Mouse (Mus musculus): ENCODE data around the gene Fstl3.

DNA sequence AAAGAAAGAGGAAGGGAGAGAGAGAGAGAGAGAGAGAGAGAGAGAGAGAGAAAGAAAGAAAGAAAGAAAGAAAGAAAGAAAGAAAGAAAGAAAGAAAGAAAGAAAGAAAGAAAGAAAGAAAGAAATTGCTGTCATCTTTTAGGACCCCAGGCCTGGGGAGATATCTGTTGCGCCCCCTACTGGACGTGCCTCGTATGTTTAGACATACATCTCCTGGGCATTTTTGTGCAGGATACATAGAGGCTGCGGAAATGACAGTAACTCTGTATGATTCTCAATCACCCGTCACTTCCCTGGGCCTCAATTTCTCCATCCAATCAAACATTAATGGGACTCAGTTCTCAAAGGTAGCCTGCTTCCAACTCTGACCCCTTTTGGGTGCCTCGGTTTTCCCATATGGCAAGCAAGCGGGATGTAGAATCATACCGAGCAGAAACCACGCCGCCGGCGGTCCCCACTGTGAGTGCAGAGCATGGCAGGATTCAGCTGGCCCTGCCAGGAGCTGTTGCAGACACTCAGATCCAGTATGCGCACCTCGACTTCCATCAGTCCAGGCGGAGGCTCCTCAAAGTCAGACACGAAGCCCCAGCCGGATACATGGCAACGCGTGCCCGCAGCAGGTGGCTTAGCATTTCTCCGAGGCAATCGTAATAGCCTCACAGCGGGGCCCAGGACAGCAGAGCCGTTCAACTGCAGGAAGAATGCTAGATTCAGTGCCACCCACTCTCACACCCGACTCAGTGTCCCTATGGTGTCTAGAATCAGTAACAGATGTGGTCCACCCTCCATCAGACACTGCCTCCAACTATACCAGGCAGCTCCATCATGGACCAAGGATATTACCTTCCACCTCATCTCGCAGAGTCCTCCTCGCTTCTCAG is 7.1 kb downstream of the Fstl3 start:
- TF ChIP-seq CTCF (IDR thresholded peaks at IDR 0.05; ENCODE audit: low read depth, low read length): peak; percentile 35
- no peak for TF ChIP-seq POLR2AphosphoS5 (IDR thresholded peaks at IDR 0.05; ENCODE audit: insufficient replicate concordance, low read depth, low read length)
- TF ChIP-seq GATA2 (IDR thresholded peaks at IDR 0.05; ENCODE audit: borderline replicate concordance, low read depth, low read length): no peak
- TF ChIP-seq TAL1 (conservative IDR thresholded peaks at IDR 0.05; ENCODE audit: low read depth, low read length): no peak
- TF ChIP-seq GATA1 (IDR thresholded peaks at IDR 0.05; ENCODE audit: borderline replicate concordance, low read length): no peak
